Mouse (Mus musculus) myocyte (in vitro differentiated cells): ENCODE measurements around the gene A630095N17Rik. TPM values are rescaled to one million over a fixed set of nuclear protein-coding genes. Genes with fewer than 3 reads are reported as not detected.

Source experiments
- H3K27me3 ChIP-seq: one replicate; pipeline ENCODE4 v1.6.1; 2011; ENCODE audit not compliant: control insufficient read depth, insufficient read depth, insufficient read length
- H3K36me3 ChIP-seq: one replicate; pipeline ENCODE4 v1.6.1; 2011; ENCODE audit not compliant: control insufficient read depth, insufficient read depth
- H3K4me2 ChIP-seq: one replicate; pipeline ENCODE4 v1.6.1; 2011; ENCODE audit warnings: low read depth, control low read depth
- H3K4me3 ChIP-seq: one replicate; pipeline ENCODE4 v1.5.1; 2011; ENCODE audit warnings: mild to moderate bottlenecking, control low read depth, moderate library complexity
- H3K79me2 ChIP-seq: one replicate; pipeline ENCODE4 v1.6.1; 2011; ENCODE audit not compliant: control insufficient read depth, insufficient read depth
- H3ac ChIP-seq: one replicate; pipeline ENCODE4 v1.6.1; 2011; ENCODE audit not compliant: control insufficient read depth, insufficient read length
- CEBPB ChIP-seq: IDR thresholded peaks from 2 replicates; pipeline ENCODE4 v1.6.1; 2011; ENCODE audit warnings: mild to moderate bottlenecking, moderate library complexity; ENCODE audit not compliant: poor library complexity, insufficient read depth, severe bottlenecking
- E2F4 ChIP-seq: IDR thresholded peaks from one replicate; pipeline ENCODE4 v1.6.1; 2011; ENCODE audit warnings: mild to moderate bottlenecking, control low read depth, moderate library complexity; ENCODE audit not compliant: insufficient read depth
- MAX ChIP-seq: IDR thresholded peaks from one replicate; pipeline ENCODE4 v1.6.1; 2011; ENCODE audit warnings: low read depth, mild to moderate bottlenecking, control low read depth
- MYOD1 ChIP-seq, 3 experiments: IDR thresholded peaks; one replicate each; pipeline ENCODE4 v1.6.1; 2011; ENCODE audit warnings: control low read depth in 2 of 3, low read depth in 2 of 3, mild to moderate bottlenecking in 2 of 3, moderate library complexity in 1 of 3; ENCODE audit not compliant: insufficient read length in 2 of 3, control insufficient read depth in 1 of 3
- MYOG ChIP-seq, 3 experiments: IDR thresholded peaks; one replicate each; pipeline ENCODE4 v1.6.1; 2011; ENCODE audit warnings: control low read depth in 2 of 3, low read depth in 2 of 3, mild to moderate bottlenecking in 2 of 3; ENCODE audit not compliant: insufficient read length in 2 of 3, control insufficient read depth in 1 of 3, insufficient read depth in 1 of 3
- POLR2A ChIP-seq: IDR thresholded peaks from one replicate; pipeline ENCODE4 v1.6.1; 2011; ENCODE audit warnings: low read depth, mild to moderate bottlenecking, control low read depth, moderate library complexity; ENCODE audit not compliant: insufficient read length
- POLR2AphosphoS2 ChIP-seq: IDR thresholded peaks from one replicate; pipeline ENCODE4 v1.6.1; 2011; ENCODE audit warnings: low read depth, control low read depth; ENCODE audit not compliant: insufficient read length
- REST ChIP-seq: IDR thresholded peaks from one replicate; pipeline ENCODE4 v1.6.1; 2011; ENCODE audit warnings: mild to moderate bottlenecking, control low read depth, moderate library complexity; ENCODE audit not compliant: insufficient read depth, insufficient read length
- SRF ChIP-seq: IDR thresholded peaks from one replicate; pipeline ENCODE4 v1.6.1; 2011; ENCODE audit warnings: low read depth; ENCODE audit not compliant: control insufficient read depth, insufficient read length
- TCF12 ChIP-seq: IDR thresholded peaks from one replicate; pipeline ENCODE4 v1.6.1; 2011; ENCODE audit warnings: mild to moderate bottlenecking, control low read depth; ENCODE audit not compliant: poor library complexity, insufficient read depth, severe bottlenecking
- TCF3 ChIP-seq: IDR thresholded peaks from one replicate; pipeline ENCODE4 v1.6.1; 2011; ENCODE audit warnings: low read depth, control low read depth; ENCODE audit not compliant: insufficient read length
- USF1 ChIP-seq: IDR thresholded peaks from one replicate; pipeline ENCODE4 v1.6.1; 2011; ENCODE audit warnings: low read depth, mild to moderate bottlenecking, control low read depth, moderate library complexity
- polyA plus RNA-seq: library from polyadenylated mRNA; unstranded; fragments of >200 nt; fragmentation: generic; extraction: Trizol; gene quantifications from one replicate; pipeline ENCODE4 v1.2.1, GENCODE M21; 2012; ENCODE audit warnings: missing spikeins

The A630095N17Rik gene
- polyA plus RNA-seq, 1 experiment, result 0.11 TPM

DNA sequence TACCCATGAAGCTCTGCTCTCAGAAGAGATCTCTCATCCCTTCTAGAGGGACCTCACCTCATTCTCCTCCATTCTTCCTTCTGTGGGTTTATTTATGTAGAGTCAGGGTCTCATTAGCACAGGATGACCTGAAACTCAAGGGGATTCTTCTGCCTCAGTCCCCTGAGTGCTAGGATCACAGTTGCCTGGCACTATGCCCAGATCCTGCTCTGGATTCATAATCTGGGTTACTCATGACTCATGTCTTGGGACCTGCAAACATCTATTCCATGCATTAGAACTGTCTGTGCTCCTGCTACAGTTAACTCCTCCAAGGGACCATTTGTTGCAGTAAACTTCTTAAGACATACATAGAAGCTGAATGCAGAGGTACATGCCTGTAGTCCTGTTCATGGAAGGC is 29.4 kb upstream of the A630095N17Rik start:
- TF ChIP-seq E2F4 (no peak), SRF (no peak), USF1 (no peak), POLR2A (no peak), MYOD1 (IDR thresholded peaks at IDR 0.05; ENCODE audit: control insufficient read depth in 1 of 3, insufficient read length in 2 of 3, low read depth in 2 of 3) (no peak), MYOG (IDR thresholded peaks at IDR 0.05; ENCODE audit: control insufficient read depth in 1 of 3, insufficient read depth in 1 of 3, insufficient read length in 2 of 3, low read depth in 2 of 3) (no peak), POLR2AphosphoS2 (no peak), CEBPB (no peak), TCF12 (no peak), REST (no peak), MAX (no peak), TCF3 (no peak)
- Histone ChIP-seq H3K4me3 (no peak overlapping the region), H3K36me3 (no peaks in the 10 kb centered on the region), H3K79me2 (no peaks in the 10 kb centered on the region), H3ac (no peak overlapping the region), H3K27me3 (peaks cover 11% of the 10 kb centered on the region), H3K4me2 (no peak overlapping the region)

- Histone ChIP-seq H3K4me2 (no peak overlapping the region), H3K79me2 (no peaks in the 10 kb centered on the region), H3K36me3 (no peaks in the 10 kb centered on the region), H3K27me3 (no peaks in the 10 kb centered on the region), H3ac (no peak overlapping the region), H3K4me3 (no peak overlapping the region)
- no peak for TF ChIP-seq MYOD1 (IDR thresholded peaks at IDR 0.05; ENCODE audit: control insufficient read depth in 1 of 3, insufficient read length in 2 of 3, low read depth in 2 of 3)
- no peak for TF ChIP-seq TCF3
- no peak for TF ChIP-seq REST
- no peak for TF ChIP-seq TCF12
- no peak for TF ChIP-seq MYOG (IDR thresholded peaks at IDR 0.05; ENCODE audit: control insufficient read depth in 1 of 3, insufficient read depth in 1 of 3, insufficient read length in 2 of 3, low read depth in 2 of 3)
- no peak for TF ChIP-seq CEBPB
- no peak for TF ChIP-seq MAX
- TF ChIP-seq USF1, result no peak
- no peak for TF ChIP-seq POLR2A
- no peak for TF ChIP-seq POLR2AphosphoS2
- no peak for TF ChIP-seq E2F4
- no peak for TF ChIP-seq SRF
Observed at GRCm38 (mm10) chr1:75255516-75256046, 23.7 kb upstream of the A630095N17Rik start.

DNA sequence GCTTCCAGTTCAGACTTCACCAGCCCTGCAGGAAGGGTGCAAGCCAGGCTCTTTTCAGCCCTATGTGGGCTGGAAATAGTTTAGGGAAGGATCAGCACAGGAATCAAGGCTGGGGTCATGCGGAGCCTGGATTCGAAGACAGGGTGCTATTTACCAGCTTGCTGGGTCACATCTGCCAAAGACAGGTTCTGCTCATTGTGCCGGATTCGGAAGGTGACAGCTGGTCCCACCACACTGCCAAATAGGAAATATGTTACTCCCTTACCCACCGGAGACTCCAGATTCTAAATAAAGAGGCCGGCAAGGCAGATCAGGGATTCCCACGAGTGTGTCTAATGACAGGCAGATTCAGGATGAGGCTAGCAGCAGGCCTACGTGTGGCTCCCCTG is 22.7 kb upstream of the A630095N17Rik start:
- no peaks in the 10 kb centered on the region for H3K79me2 ChIP-seq
- no peak overlapping the region for H3ac ChIP-seq
- no peaks in the 10 kb centered on the region for H3K27me3 ChIP-seq
- no peaks in the 10 kb centered on the region for H3K36me3 ChIP-seq
- TF ChIP-seq MYOG (IDR thresholded peaks at IDR 0.05; ENCODE audit: control insufficient read depth in 1 of 3, insufficient read depth in 1 of 3, insufficient read length in 2 of 3, low read depth in 2 of 3) (no peak), USF1 (no peak), SRF (no peak), POLR2AphosphoS2 (no peak), TCF3 (no peak), TCF12 (no peak), MAX (no peak)
- H3K4me2 ChIP-seq, result no peak overlapping the region
- no peak overlapping the region for H3K4me3 ChIP-seq

- Histone ChIP-seq H3ac (no peak overlapping the region), H3K4me2 (no peak overlapping the region), H3K27me3 (no peaks in the 10 kb centered on the region), H3K4me3 (no peak overlapping the region), H3K79me2 (no peaks in the 10 kb centered on the region), H3K36me3 (no peaks in the 10 kb centered on the region)
- no peak for TF ChIP-seq MYOD1 (IDR thresholded peaks at IDR 0.05; ENCODE audit: control insufficient read depth in 1 of 3, insufficient read length in 2 of 3, low read depth in 2 of 3)
- no peak for TF ChIP-seq MAX
- TF ChIP-seq E2F4, result no peak
- TF ChIP-seq MYOG (IDR thresholded peaks at IDR 0.05; ENCODE audit: control insufficient read depth in 1 of 3, insufficient read depth in 1 of 3, insufficient read length in 2 of 3, low read depth in 2 of 3), result no peak
- no peak for TF ChIP-seq SRF
- no peak for TF ChIP-seq POLR2AphosphoS2
- TF ChIP-seq TCF12, result no peak
- no peak for TF ChIP-seq REST
- no peak for TF ChIP-seq CEBPB
- no peak for TF ChIP-seq USF1
- TF ChIP-seq POLR2A, result no peak
- TF ChIP-seq TCF3, result no peak
Observed at GRCm38 (mm10) chr1:75253849-75254624, 22.1 kb upstream of the A630095N17Rik start.

GRCm38 (mm10) chr1:75253029-75253428 is 21.1 kb upstream of the A630095N17Rik start:
- no peaks in the 10 kb centered on the region for H3K36me3 ChIP-seq
- no peaks in the 10 kb centered on the region for H3K27me3 ChIP-seq
- no peak overlapping the region for H3K4me2 ChIP-seq
- no peak for TF ChIP-seq CEBPB
- TF ChIP-seq SRF, result no peak
- no peak overlapping the region for H3ac ChIP-seq
- no peak overlapping the region for H3K4me3 ChIP-seq
- H3K79me2 ChIP-seq, result no peaks in the 10 kb centered on the region
